Mouse (Mus musculus) adipocyte (in vitro differentiated cells): ENCODE data around the gene Ranbp3.
"Not testable (repeated sequence)": the region's sequence is repeated elsewhere in the genome, so short reads cannot be mapped to it uniquely, and the experiment has no call there.

Experiments
- DNase-seq: peaks from one replicate; pipeline ENCODE4 v3.0.0-alpha.2; 2016; ENCODE audit warnings: low spot score

The Ranbp3 gene

GRCm38 (mm10) chr17:56672941-56673646 is at the start of gene Ranbp3:
TSS of gene Ranbp3 (plus strand) at chr17:56673294.
- DNase-seq = peak; percentile 100

GRCm38 (mm10) chr17:56625495-56625894 is 47.6 kb upstream of the Ranbp3 start:
- DNase-seq = no peak

- no peak for DNase-seq
These were observed 46.8 kb upstream of the Ranbp3 start for GRCm38 (mm10) chr17:56626260-56626659.

- peak; percentile 96 for DNase-seq
These were observed 46.2 kb upstream of the Ranbp3 start, which contains the start of gene Lonp1 for GRCm38 (mm10) chr17:56626754-56627470. TSS of gene Lonp1 (minus strand) at chr17:56626887.

- no peak for DNase-seq
These were observed 45.4 kb upstream of the Ranbp3 start, which contains the start of gene Catsperd for GRCm38 (mm10) chr17:56627530-56628277. TSS of gene Catsperd (plus strand) at chr17:56628143.

GRCm38 (mm10) chr17:56629800-56630781 is 43.0 kb upstream of the Ranbp3 start:
- not testable (repeated sequence) for DNase-seq

GRCm38 (mm10) chr17:56631807-56632206 is 41.3 kb upstream of the Ranbp3 start:
- DNase-seq = no peak

- peak; percentile 35 for DNase-seq
These were observed 39.1 kb upstream of the Ranbp3 start for GRCm38 (mm10) chr17:56634023-56634422.

GRCm38 (mm10) chr17:56643237-56643636 is 29.9 kb upstream of the Ranbp3 start:
- no peak for DNase-seq

GRCm38 (mm10) chr17:56647546-56647945 is 25.5 kb upstream of the Ranbp3 start:
- DNase-seq = no peak

GRCm38 (mm10) chr17:56651801-56652200 is 21.3 kb upstream of the Ranbp3 start:
- peak; percentile 41 for DNase-seq

- no peak for DNase-seq
These were observed 18.3 kb upstream of the Ranbp3 start for GRCm38 (mm10) chr17:56654771-56655170.

- no peak for DNase-seq
These were observed 17.8 kb upstream of the Ranbp3 start for GRCm38 (mm10) chr17:56655311-56655710.

- DNase-seq = no peak
These were observed 16.9 kb upstream of the Ranbp3 start for GRCm38 (mm10) chr17:56656171-56656570.

GRCm38 (mm10) chr17:56663659-56664058 is 9.4 kb upstream of the Ranbp3 start:
- peak; percentile 55 for DNase-seq

- no peak for DNase-seq
These were observed 8.8 kb upstream of the Ranbp3 start for GRCm38 (mm10) chr17:56664333-56664732.

- peak; percentile 31 for DNase-seq
These were observed 6.7 kb upstream of the Ranbp3 start for GRCm38 (mm10) chr17:56666384-56666783.

GRCm38 (mm10) chr17:56667591-56667990 is 5.5 kb upstream of the Ranbp3 start:
- no peak for DNase-seq

GRCm38 (mm10) chr17:56668384-56669144 is 4.5 kb upstream of the Ranbp3 start:
- peak; percentile 79 for DNase-seq

GRCm38 (mm10) chr17:56669766-56670165 is 3.3 kb upstream of the Ranbp3 start:
- DNase-seq = no peak
